Mouse (Mus musculus) erythroblast, embryonic 14.5 days (primary cell): Measurements from ENCODE around the gene Ddx6.

ENCODE experiments used
- GATA1 ChIP-seq: IDR thresholded peaks from 2 replicates; pipeline ENCODE4 v1.6.1; 2012; ENCODE audit warnings: low read length, inconsistent platforms, mixed read lengths
- TAL1 ChIP-seq: IDR thresholded peaks from 3 replicates; pipeline ENCODE4 v1.6.1; 2012; ENCODE audit warnings: low read length, inconsistent platforms, mixed read lengths

DNA sequence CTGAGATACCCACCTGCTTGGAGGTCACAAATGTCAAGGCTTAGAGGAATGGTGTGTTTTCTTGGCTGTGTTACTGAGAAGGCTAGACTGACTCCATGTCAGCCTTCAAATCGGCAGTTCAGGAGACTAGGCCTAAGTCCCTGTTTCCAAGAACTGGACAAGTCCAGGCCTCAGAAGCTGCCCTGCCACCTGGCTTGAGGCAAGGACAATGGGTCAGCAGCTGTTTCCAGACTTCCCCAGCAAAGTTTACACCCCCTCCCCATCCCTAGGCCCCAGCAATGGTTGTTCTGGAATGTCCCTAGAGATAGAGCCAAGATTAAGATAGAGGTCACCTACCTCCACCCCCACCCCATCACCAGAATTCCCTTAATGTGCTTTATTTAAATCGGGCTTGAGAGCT is 7.0 kb upstream of the Ddx6 start:
- TF ChIP-seq GATA1 (no peak), TAL1 (no peak)
